Mouse (Mus musculus) limb, embryonic 15.5 days (tissue): ENCODE data around the gene Tcta. TPM values are rescaled to one million over a fixed set of nuclear protein-coding genes. Genes with fewer than 3 reads are reported as not detected.
"Not testable (repeated sequence)": the region's sequence is repeated elsewhere in the genome, so short reads cannot be mapped to it uniquely, and the experiment has no call there.

ENCODE experiments used
- ATAC-seq: fragments of 200-750 bp; cut with Nextera tagmentation; 2 replicates; pipeline ENCODE4 v1.8.0; 2017; ENCODE audit warnings: low read depth, moderate TSS enrichment; ENCODE audit not compliant: insufficient number of reproducible peaks, low FRiP score, low TSS enrichment
- H3K27ac ChIP-seq: fragments of 300-500 bp; sonication (generic); 2 replicates; pipeline ENCODE4 v1.5.1; 2015; ENCODE audit warnings: moderate library complexity, mild to moderate bottlenecking, inconsistent platforms
- H3K27me3 ChIP-seq: fragments of 300-500 bp; sonication (generic); 2 replicates; pipeline ENCODE4 v1.6.1; 2015; ENCODE audit warnings: inconsistent platforms
- H3K36me3 ChIP-seq: fragments of 300-500 bp; sonication (generic); 2 replicates; pipeline ENCODE4 v1.6.1; 2015; ENCODE audit warnings: inconsistent platforms
- H3K4me1 ChIP-seq: fragments of 300-500 bp; sonication (generic); 2 replicates; pipeline ENCODE4 v1.6.1; 2015; ENCODE audit warnings: inconsistent platforms
- H3K4me2 ChIP-seq: fragments of 300-500 bp; sonication (generic); 2 replicates; pipeline ENCODE4 v1.6.1; 2015; ENCODE audit warnings: mild to moderate bottlenecking, inconsistent platforms
- H3K4me3 ChIP-seq: fragments of 300-500 bp; sonication (generic); 2 replicates; pipeline ENCODE4 v1.5.1; 2015; ENCODE audit warnings: mild to moderate bottlenecking, inconsistent platforms
- H3K9ac ChIP-seq: fragments of 300-500 bp; sonication (generic); 2 replicates; pipeline ENCODE4 v1.6.1; 2015; ENCODE audit warnings: inconsistent platforms
- H3K9me3 ChIP-seq: fragments of 300-500 bp; sonication (generic); 2 replicates; pipeline ENCODE4 v1.6.1; 2016; ENCODE audit warnings: inconsistent platforms
- WGBS: fragments of 180-500 bp; shearing (Covaris S2); methylation state at CpG from one replicate; pipeline ENCODE4 v1.1.7; 2015; 5-methylcytosine and 5-hydroxymethylcytosine counted together
- polyA plus RNA-seq: library from polyadenylated mRNA; unstranded; fragments of >200 nt; fragmentation: Nextera tagmentation; extraction: Ambion mirVana; gene quantifications from 2 replicates; pipeline ENCODE4 v1.2.1, GENCODE M21; 2015

Tcta gene
- polyA plus RNA-seq, 1 experiment from 2014 or later: 44.3 TPM

DNA sequence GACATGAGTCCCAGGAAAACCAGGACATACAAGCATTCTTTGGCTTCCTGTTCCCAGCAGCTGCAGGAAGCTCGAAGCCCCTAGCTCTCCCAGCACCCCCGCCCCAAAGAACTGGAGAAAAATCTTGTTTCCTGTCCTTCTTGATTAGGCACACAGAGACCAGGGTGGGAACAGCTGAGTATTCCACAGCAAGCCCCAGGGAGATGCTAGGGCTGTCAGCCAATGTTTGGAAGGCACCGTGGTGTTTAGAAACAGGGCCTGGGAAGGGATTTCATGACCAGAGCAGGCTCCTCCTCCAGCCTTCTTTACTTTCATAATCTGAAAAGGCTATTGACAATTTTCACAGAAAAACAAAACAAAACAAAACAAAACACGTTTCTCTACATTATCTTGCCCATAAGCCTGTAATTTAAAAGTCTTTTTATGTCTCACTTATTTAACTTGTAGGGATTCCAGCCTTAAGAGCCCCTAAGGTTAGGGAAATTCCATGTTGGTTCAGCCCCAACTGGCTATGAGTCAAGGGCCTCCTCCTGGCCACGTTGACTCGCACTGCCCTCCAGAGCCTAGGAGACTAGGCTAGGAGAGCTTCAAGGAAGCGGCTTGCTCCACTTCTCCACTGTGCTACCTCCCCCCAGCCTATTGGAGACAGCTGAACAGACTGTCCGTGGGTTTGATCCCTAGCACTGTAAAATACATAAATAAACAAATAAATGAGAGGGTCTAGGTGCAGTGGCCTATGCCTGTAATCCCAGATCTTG, 25.7 kb downstream of the Tcta start:
- WGBS: 27% methylated on average over 8 of the region's 8 CpGs
- Histone ChIP-seq H3K27ac (peak overlapping the region; percentile 65), H3K27me3 (no peaks in the 10 kb centered on the region), H3K36me3 (no peaks in the 10 kb centered on the region), H3K4me1 (peaks cover 8% of the 10 kb centered on the region; the same call in 1 of the 2 replicates), H3K4me3 (no peak overlapping the region), H3K9ac (no peak overlapping the region), H3K9me3 (no peaks in the 10 kb centered on the region), H3K4me2 (no peak overlapping the region)
- ATAC-seq: peak; percentile 80; the same call in 1 of the 2 replicates

- no peak for ATAC-seq
- Histone ChIP-seq H3K4me1 (peaks cover 14% of the 10 kb centered on the region; the same call in 1 of the 2 replicates), H3K9me3 (no peaks in the 10 kb centered on the region), H3K36me3 (no peaks in the 10 kb centered on the region), H3K9ac (no peak overlapping the region), H3K4me3 (no peak overlapping the region), H3K27ac (no peak overlapping the region), H3K4me2 (no peak overlapping the region), H3K27me3 (no peaks in the 10 kb centered on the region)
- 73% methylated on average over 10 of the region's 10 CpGs for WGBS
Measured at GRCm38 (mm10) chr9:108278697-108279450, 27.1 kb downstream of the Tcta start.

DNA sequence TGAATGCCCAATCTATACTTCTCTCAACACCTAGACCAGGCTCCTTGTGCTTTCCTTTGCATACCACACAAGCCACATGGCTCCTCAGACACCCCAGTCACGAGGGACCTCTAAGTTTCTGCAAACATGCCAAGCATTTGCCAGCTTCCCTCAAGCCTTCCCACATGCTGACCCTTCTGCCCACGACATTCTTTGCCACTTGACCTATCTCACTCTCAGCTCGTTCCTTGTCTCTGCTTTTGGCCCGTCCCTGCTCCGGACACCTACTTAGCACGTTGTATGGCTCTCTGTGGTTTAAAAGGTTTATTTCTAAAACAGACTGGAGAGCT, 30.7 kb downstream of the Tcta start:
- no peak for ATAC-seq
- Histone ChIP-seq H3K4me3 (no peak overlapping the region), H3K4me2 (no peak overlapping the region), H3K27me3 (no peaks in the 10 kb centered on the region), H3K4me1 (peaks cover 20% of the 10 kb centered on the region), H3K9ac (no peak overlapping the region), H3K36me3 (no peaks in the 10 kb centered on the region), H3K9me3 (no peaks in the 10 kb centered on the region), H3K27ac (no peak overlapping the region)
- WGBS: 52% methylated on average over 6 of the region's 6 CpGs

GRCm38 (mm10) chr9:108274476-108275330, 31.3 kb downstream of the Tcta start:
- Histone ChIP-seq H3K9me3 (no peaks in the 10 kb centered on the region), H3K4me3 (no peak overlapping the region), H3K4me1 (peaks cover 16% of the 10 kb centered on the region), H3K9ac (no peak overlapping the region), H3K27ac (no peak overlapping the region), H3K36me3 (no peaks in the 10 kb centered on the region), H3K4me2 (no peak overlapping the region), H3K27me3 (no peaks in the 10 kb centered on the region)
- 62% methylated on average over 5 of the region's 5 CpGs for WGBS
- ATAC-seq: no peak

GRCm38 (mm10) chr9:108273485-108273884, 32.5 kb downstream of the Tcta start:
- no peak for ATAC-seq
- WGBS: 62% methylated on average over 4 of the region's 4 CpGs
- Histone ChIP-seq H3K36me3 (no peaks in the 10 kb centered on the region), H3K9me3 (no peaks in the 10 kb centered on the region), H3K4me2 (no peak overlapping the region), H3K27ac (0 out of 2 replicates have a peak overlapping the region, but pooled peaks have one; percentile 18), H3K9ac (no peak overlapping the region), H3K4me1 (peaks cover 16% of the 10 kb centered on the region), H3K27me3 (no peaks in the 10 kb centered on the region), H3K4me3 (no peak overlapping the region)

GRCm38 (mm10) chr9:108272691-108273090, 33.3 kb downstream of the Tcta start:
- Histone ChIP-seq H3K27ac (peak overlapping the region; percentile 47; the same call in 1 of the 2 replicates), H3K27me3 (no peaks in the 10 kb centered on the region), H3K4me2 (no peak overlapping the region), H3K4me1 (peaks cover 16% of the 10 kb centered on the region), H3K36me3 (no peaks in the 10 kb centered on the region), H3K9me3 (no peaks in the 10 kb centered on the region), H3K4me3 (no peak overlapping the region), H3K9ac (no peak overlapping the region)
- ATAC-seq: no peak
- 55% methylated on average over 5 of the region's 5 CpGs for WGBS

DNA sequence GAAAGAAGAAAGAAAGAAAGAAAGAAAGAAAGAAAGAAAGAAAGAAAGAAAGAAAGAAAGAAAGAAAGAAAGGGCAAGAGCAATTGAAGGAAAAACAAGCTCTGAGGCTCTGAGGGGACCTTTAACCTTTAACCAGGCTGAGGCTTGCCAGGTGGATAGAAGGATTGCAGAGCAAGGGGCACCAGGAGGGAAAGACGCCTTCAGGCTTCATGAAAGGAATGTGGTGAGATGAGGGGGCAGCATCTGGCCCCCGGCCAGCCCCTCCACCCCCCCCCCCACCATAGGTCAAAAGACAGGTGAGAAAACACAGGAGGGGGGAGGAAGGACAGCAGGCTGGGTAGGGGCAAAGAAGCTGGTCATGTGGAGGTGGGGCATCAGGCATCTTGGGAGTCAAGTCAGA, 34.0 kb downstream of the Tcta start:
- H3K27me3 ChIP-seq: no peaks in the 10 kb centered on the region
- H3K4me1 ChIP-seq: peaks cover 16% of the 10 kb centered on the region
- no peak for ATAC-seq
- H3K27ac ChIP-seq: peak overlapping the region; percentile 47; the same call in 1 of the 2 replicates
- H3K9ac ChIP-seq: no peak overlapping the region
- 26% methylated on average over 2 of the region's 2 CpGs for WGBS
- no peak overlapping the region for H3K4me2 ChIP-seq
- no peaks in the 10 kb centered on the region for H3K36me3 ChIP-seq
- no peaks in the 10 kb centered on the region for H3K9me3 ChIP-seq
- no peak overlapping the region for H3K4me3 ChIP-seq

DNA sequence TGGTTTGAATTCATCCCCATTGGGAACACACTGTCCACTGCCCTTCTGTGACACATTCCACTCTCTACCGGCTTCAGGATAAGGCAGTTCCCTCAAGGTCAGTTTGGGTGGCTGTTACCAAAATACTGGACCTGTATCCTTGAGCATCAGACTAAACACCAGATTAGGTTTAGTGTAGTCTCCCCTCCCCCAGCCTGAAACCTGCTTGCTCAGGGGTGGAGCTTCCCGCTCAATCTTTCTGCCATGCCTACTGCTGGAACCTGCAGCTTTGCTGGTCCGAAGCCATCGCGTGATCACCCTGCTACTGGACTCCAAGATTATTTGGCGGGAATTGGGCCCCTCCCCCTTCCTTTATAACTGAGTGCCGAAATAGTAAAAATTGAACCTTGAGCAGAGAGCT, 37.3 kb downstream of the Tcta start:
- WGBS: 81% methylated on average over 6 of the region's 7 CpGs
- H3K36me3 ChIP-seq, H3K9ac ChIP-seq, ATAC-seq, H3K4me3 ChIP-seq, H3K27me3 ChIP-seq, H3K4me2 ChIP-seq, H3K27ac ChIP-seq, H3K9me3 ChIP-seq: not testable (repeated sequence)
- peaks cover 17% of the 10 kb centered on the region for H3K4me1 ChIP-seq

DNA sequence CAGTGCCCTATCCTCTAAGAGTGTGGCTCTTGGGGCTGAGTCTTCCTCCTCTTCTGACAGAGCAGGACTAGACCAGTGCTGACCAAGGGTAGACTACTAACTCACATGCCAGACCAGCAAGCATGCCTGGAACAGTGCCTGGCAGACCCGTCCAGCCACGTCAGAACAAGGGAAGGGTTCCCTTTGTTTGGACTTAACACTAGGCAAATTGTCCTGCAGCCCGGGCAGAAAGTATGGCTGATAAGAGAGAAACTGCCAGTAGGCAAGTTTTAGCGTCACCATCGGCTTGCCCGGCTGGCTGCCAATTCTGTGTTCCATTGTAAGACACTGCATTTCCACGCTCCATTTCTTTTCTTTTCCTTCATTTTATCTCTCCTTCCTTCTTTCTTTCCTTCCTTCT, 38.3 kb downstream of the Tcta start:
- Histone ChIP-seq H3K4me2 (no peak overlapping the region), H3K4me1 (peaks cover 14% of the 10 kb centered on the region), H3K27ac (no peak overlapping the region), H3K27me3 (no peaks in the 10 kb centered on the region), H3K36me3 (no peaks in the 10 kb centered on the region), H3K9ac (no peak overlapping the region), H3K9me3 (no peaks in the 10 kb centered on the region), H3K4me3 (no peak overlapping the region)
- no peak for ATAC-seq
- 81% methylated on average over 7 of the region's 7 CpGs for WGBS

DNA sequence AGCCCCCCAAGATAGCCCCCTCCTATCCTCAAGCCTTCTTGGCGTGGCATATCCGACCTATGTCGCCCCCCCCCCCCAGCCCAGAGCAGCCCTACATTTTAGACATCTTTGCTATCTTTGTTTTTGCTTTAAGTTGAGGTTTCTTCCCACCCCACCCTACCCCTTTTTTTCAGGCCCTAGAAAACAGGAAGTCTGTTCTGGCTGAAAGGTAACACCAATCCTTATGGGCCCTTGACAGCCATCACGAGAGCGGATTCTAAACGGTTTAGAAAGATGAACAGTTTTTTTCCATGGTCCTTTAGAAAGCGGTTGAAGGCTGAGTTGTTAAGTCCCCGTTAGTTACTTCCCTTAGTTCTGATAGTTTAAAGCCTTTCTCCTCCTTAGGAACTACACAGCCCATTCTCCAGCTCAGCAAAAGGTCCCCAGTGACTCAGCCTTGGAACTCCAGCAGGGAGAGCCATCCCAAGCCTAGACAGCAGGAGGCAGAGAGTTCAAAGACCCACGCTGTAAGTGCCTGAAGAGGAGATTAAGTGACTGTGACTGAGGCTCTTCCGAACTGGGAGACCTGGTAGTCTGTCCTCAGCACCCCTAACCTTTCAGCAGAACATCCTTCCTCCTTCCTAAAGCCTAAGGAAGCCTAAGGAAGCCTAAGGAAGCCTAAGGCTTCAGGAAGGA, 39.6 kb downstream of the Tcta start:
- Histone ChIP-seq H3K4me3 (no peak overlapping the region), H3K27me3 (no peaks in the 10 kb centered on the region), H3K4me2 (no peak overlapping the region), H3K4me1 (peaks cover 21% of the 10 kb centered on the region), H3K9me3 (no peaks in the 10 kb centered on the region), H3K27ac (no peak overlapping the region), H3K9ac (no peak overlapping the region), H3K36me3 (no peaks in the 10 kb centered on the region)
- ATAC-seq: no peak
- WGBS: 57% methylated on average over 10 of the region's 10 CpGs

DNA sequence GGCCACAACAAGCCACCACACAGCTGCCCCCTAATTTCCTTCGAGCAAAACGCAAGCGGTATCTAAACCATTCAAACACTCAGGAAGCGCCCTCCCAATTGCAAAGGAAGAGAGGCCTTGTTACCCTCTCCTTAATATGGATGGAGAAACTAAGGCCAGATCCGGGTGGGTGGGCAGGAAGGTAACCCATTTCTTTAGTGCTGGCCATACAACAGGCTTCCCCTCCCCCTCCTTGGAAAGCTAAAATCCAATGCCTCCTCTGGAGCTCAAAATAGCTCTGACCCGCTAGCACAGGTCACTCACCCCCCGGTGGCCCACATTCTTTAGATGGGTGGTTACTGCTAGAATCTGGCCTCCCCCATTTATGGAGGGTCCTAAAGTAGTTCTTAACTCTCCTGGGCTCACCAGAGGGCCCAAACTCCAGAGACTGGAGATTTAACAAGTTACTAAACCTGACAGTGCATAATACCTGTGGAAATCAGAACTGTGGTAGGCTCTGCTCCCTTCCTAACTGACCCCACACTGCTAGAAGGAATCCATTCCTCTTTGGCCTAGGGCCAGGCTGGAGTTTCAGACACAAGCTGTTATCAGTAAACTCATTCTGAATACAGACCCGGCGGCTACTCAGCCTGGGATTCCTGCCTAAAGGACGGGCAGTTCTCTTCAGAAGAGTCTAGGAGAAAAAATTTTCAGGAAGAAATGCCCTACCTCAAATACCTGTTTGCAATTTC, 41.6 kb downstream of the Tcta start:
- WGBS: 9% methylated on average over 10 of the region's 10 CpGs
- peak overlapping the region; percentile 91 for H3K27ac ChIP-seq
- peaks cover 22% of the 10 kb centered on the region for H3K4me1 ChIP-seq
- no peaks in the 10 kb centered on the region for H3K9me3 ChIP-seq
- no peaks in the 10 kb centered on the region for H3K36me3 ChIP-seq
- peak; percentile 30 for ATAC-seq
- peak overlapping the region; percentile 80 for H3K4me2 ChIP-seq
- 0 out of 2 replicates have a peak overlapping the region, but pooled peaks have one; percentile 31 for H3K9ac ChIP-seq
- H3K4me3 ChIP-seq: peak overlapping the region; percentile 98
- no peaks in the 10 kb centered on the region for H3K27me3 ChIP-seq
